Mouse (Mus musculus): ENCODE measurements around the gene Irak4.

GRCm38 (mm10) chr15:94601339-94601738 is 57.9 kb downstream of the Irak4 start:
- TF ChIP-seq CTCF (IDR thresholded peaks at IDR 0.05; ENCODE audit: control insufficient read depth, insufficient read depth, low read length) (peak; percentile 45; the same call in 1 of the 2 replicates), POLR2A (IDR thresholded peaks at IDR 0.05; ENCODE audit: borderline replicate concordance, control insufficient read depth, low read depth, low read length) (no peak)
